Mouse (Mus musculus): ENCODE results near the gene Aym1.
"Not testable (repeated sequence)": the region's sequence is repeated elsewhere in the genome, so short reads cannot be mapped to it uniquely, and the experiment has no call there.

Aym1 gene

GRCm38 (mm10) chr5:113354311-113354710 lies 2.8 kb upstream of the Aym1 start:
- no peak for DNase-seq (ENCODE audit: low spot score)

DNA sequence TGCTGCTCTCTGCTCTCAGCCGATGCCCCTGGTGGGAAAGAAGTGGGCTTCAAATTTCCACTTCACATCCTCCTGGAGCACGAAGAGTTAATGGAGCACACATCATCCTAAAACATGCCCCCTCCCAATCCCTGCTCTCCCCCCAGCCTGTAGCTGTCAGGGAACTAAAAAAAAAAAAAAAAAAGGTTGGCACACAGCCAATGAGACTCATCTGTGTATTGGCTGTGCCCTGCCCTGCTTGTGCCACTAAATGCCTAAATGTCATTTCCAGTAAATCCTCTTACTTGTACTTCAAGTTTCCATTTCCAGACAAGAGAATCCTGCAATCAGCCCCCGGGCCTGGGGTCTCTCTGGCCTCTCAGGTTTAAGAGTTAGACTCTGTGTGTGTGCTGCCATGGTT lies 562 bp downstream of the Aym1 start:
- no peak for DNase-seq (ENCODE audit: low spot score)

GRCm38 (mm10) chr5:113358833-113359232 lies 1.7 kb downstream of the Aym1 start:
- DNase-seq (ENCODE audit: low spot score), result no peak

- DNase-seq (ENCODE audit: low spot score), result no peak
Measured at GRCm38 (mm10) chr5:113361283-113361682, 4.2 kb downstream of the Aym1 start.

- no peak for DNase-seq (ENCODE audit: low spot score)
Measured at GRCm38 (mm10) chr5:113362258-113362996, 5.3 kb downstream of the Aym1 start.

- DNase-seq (ENCODE audit: low spot score), result no peak
Measured at GRCm38 (mm10) chr5:113363177-113363576, 6.1 kb downstream of the Aym1 start.

DNA sequence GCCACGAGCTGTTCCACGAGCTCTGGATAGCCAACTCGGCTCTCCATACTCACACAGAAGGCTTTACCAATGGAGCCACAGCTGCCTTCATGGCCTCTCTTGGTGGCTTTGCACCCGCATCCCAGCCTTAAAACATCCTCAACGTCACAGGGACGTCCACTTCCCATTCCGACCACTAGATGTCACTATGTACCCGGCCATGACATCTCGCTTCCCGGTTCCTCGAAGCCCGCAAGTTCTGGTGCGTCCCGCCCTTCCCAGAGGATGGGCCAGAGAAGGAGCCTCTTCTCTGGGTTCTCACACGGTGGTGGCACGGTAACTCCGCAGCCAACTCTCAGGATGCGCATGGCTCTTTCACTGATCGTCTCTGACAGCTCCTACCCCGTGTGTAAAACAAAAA lies 8.8 kb downstream of the Aym1 start:
- peak; percentile 83 for DNase-seq (ENCODE audit: low spot score)

DNA sequence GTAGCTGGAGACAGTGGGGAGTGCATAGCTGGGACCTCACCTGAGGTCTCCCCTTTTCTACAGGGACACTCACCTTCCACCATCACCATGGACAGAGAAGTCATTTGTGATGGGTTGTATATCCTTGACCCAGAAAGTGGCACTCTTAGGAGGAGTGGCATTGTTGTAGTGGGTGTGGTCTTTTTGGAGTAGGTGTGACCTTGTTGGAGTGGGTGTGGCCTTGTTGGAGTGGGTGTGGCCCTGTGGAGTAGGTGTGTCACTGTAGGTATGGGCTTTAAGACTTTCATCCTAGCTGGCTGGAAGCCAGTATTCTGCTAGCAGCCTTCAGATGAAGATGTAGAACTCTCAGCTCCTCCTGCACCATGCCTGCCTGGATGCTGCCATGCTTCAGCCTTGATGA lies 10.6 kb downstream of the Aym1 start:
- not testable (repeated sequence) for DNase-seq (ENCODE audit: low spot score)

DNA sequence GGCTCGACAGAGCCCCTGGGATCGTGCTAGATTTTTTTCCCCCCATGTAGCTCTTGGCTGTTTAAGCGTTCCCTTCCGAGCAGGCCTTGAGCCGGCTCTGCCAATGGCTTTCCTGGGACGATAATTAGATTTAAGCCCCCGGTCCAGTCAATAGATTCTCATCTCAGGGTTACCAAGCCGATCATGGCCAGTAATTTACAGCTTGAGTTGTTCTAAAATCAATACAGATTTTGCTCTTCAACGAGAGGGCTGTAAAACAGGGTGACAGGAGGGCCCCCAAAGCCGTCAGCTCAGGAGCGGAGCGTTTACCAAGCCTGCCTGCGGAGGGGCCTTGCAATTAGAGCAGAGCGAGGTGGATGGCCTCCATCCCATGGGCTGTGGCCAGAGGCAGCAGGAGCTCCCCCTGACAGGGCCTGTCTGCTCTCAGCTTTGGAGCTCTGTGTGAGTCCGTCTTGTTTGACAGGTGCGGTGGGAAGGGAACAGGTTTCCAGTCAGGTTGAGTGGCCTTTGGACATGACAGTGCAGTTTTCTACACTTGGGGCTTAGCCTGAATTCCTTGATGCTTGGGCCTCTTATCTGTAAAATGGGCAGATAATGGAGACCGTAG lies 12.3 kb downstream of the Aym1 start:
- DNase-seq (ENCODE audit: low spot score), result no peak

DNA sequence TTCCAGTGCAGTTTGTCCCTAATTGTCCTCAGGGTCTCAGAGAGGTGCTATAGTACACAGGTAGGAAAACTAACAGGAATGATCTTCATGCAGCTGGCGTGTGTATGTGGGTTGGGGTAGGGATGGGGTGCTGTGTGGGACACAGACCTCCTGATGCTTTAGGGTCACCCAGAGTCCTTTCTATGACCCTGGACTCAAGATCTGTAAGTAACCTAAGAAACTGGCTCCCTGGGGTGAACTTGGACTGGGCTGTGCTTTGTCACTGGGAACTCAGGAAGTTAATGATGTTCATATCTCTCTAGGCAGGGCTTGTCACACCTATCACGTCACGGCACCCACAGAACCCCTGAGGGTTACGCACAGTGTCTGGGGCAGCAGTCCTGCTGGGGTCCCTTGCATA lies 15.4 kb downstream of the Aym1 start:
- DNase-seq (ENCODE audit: low spot score), result no peak

DNA sequence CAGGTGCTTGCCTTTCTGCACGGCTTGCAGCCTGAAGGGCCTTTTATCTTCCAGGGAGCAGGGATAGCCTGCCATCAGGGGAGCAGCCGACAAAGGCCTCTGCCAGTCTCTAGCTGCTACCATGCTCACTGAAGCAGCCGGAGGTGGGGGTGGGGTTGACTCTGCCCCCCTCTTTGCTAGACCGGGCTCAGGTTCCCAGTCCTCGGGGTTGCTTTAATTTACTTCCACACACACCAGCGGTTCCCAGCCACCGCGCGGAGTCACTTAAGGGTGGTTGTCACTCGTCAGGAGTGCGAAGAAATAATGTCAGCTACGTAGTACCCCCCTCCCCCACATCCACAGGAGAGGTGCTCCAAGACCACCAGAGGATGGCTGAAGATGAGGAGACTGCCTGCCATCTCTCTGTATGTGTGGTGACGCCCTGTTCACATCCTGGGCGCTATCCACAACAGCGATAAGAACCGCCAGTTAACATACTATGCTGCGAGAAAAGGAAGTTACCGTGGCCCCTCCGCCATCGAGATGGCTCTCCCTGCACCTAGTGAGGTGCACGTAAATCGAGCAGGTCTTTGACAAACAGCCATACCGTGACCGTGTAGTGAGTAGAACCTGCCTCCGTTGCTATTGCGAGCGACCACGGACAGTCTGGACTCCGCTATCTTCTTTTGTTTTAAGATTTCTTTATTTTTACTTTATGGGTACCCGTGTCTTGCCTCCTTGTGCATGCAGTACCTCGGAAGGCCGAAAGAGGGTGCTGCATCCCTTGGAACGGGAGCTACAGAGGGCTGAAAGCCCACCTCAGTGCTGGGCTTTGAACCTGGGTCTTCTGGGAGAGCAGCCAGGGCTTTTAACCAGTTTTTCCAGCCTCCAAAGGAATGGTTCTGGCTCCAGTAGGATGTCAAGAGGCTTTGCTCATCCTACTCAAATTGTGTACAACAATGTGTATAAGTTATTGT lies 16.2 kb downstream of the Aym1 start:
- DNase-seq (ENCODE audit: low spot score), result peak; percentile 85

- no peak for DNase-seq (ENCODE audit: low spot score)
Measured at GRCm38 (mm10) chr5:113374290-113374689, 17.2 kb downstream of the Aym1 start.

- peak; percentile 89 for DNase-seq (ENCODE audit: low spot score)
Measured at GRCm38 (mm10) chr5:113375783-113376182, 18.7 kb downstream of the Aym1 start.

DNA sequence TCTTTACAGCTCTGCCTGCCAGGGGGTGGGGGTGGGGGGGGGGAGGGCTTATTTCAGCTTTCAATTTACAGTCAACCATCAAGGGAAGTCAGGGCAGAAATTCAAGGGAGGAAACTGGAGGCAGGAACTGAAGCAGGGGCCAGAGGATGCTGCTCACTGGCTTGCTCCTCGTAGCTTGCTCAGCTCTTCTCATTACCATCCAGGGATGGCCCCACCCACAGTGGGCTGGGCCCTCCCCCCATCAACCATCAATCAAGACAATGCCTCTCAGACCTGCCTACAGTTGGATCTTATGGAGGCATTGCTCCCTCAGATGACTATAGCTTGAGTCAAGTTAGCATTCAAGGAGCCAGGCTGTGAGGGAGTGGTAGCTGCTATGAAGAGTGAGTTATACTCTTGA lies 19.2 kb downstream of the Aym1 start:
- no peak for DNase-seq (ENCODE audit: low spot score)

GRCm38 (mm10) chr5:113379416-113379815 lies 22.3 kb downstream of the Aym1 start:
- DNase-seq (ENCODE audit: low spot score), result no peak

GRCm38 (mm10) chr5:113380553-113380952 lies 23.5 kb downstream of the Aym1 start:
- DNase-seq (ENCODE audit: low spot score), result no peak

DNA sequence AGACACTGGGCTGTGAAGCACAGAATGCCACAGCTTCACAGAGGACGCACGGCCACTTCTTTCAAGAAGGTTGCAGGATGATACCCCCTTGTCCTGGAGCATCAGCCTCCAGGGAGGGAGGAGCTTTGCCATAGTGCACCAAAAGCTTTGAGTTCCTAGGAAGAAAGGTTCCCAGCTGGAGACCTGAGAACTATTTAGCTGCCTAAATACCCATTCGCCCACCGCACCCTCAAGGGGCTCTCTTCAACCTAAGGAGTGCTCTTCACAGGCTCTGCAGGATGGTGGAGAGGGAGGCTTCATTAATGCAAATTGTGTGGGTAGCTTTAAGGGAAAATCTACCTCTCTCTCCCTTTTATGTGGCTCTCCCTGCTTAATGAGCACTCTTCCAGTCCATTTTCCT lies 25.5 kb downstream of the Aym1 start:
- no peak for DNase-seq (ENCODE audit: low spot score)

- DNase-seq (ENCODE audit: low spot score), result no peak
Measured at GRCm38 (mm10) chr5:113393766-113394165, 36.7 kb downstream of the Aym1 start.

DNA sequence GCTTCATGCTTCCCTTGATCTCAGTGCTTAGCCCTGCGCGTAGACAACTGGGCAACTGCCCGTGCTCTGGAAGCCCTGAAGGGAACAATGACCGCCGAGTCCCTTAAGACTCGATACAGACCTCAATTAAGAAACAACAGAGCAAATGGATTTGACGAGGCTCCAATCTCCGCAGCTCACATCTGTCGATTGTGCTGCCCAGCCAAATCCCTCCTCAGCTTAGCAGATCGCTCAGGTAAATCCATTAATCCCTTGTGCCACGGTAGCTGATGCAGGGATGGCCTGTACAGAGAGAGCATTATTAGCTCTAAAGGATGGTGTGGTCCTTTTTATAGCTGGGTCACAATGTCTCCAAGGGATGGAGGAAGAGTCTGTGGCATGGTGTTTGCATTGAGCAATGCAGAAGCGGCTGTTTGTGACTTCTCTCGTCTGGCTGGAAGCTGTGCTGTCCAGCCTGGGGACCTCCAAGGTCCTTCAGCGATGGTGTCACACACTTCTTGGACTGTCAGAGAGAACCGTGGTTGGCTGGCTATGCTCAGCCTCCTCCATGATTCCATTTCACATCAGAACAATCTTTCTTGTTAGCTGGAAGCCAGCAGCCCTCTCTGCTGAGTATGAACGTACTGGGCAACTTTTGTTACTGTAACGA lies 39.3 kb downstream of the Aym1 start:
- no peak for DNase-seq (ENCODE audit: low spot score)

DNA sequence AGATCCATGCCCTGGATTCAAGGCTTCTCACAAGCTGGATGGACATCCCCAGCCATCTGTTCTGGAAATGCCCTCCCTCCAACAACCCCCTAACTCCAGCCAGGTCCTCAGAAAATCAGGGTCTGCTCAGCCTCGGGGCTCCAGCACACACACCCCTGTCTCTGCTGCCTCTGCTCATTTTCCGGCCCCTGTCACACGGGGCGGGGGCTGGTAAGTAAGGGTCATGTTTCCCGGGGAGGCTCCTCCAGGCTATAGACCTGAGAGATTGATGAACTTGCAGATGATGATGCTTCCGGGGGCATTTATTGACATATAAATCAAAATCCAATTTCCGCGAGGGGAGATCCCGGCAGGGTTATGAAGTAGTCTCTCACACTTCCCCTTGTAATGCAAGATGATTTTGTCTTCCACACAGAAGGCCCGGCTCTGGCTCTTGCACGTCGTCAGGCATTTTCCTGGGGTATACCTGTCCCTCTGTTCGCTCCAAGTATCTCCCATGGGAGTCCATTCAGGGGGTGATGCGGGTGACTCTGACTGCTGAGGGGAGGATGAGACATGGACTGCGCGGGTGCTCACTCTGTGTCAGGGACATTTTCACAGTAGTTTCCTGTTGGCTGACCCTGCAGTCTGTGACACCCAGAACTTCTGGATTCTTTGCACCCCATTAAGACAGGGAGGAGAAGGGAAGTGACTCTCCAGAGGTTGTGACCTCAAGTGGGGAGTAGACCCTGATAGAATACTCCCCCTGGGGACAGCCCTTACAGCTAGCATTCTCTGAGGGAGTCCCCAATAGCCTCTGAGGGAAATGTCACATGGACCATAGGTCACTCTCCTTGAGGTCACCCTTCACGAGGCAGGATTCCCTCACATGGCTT lies 40.6 kb downstream of the Aym1 start:
- no peak for DNase-seq (ENCODE audit: low spot score)

DNA sequence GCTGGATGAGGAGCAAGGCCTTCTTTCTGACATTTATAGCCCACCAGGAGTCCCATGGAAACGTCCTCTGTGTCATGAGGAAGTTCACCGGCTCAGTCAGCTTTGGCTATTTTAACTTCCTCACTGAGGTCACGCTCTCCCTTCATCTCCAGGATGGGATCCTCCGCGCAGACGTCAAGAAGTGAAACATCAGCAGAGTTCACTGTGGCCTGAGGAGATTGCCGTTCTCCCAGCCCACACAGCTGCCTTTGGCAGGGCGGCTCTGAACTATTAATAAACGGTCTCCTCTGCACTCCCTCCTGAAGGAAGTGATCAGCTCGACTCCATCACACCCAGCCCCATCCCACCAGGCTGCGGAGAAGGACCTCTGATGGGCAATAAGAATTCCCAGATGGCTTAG lies 45.6 kb downstream of the Aym1 start:
- no peak for DNase-seq (ENCODE audit: low spot score)

Data from testis, postnatal 10 days (tissue).